Mouse (Mus musculus): ENCODE measurements around the gene Scaf1.

DNA sequence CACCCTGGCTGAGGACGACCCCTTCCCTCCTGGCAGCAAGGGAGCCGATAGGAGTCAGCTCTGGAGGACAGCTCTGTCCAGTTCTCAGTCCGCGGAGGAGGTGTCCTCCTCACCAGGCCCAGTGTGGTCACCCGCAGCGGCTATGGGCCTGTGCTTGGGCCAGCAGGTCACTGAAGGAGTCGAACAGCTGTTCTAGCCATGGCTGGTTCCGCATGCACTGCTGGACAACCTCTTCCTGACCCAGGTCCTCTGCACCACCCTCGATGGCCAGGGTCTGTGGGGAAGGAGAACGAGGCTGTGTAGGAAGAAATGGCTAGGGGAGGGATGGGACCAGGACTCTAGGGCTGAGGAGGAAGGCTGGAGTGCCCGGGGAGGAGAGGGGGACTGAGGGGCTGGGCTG lies 12.2 kb upstream of the Scaf1 start:
- no peak for TF ChIP-seq CTCF (IDR thresholded peaks at IDR 0.05; ENCODE audit: control insufficient read depth, insufficient read depth, insufficient replicate concordance, low read depth, low read length)
- TF ChIP-seq POLR2A (IDR thresholded peaks at IDR 0.05; ENCODE audit: control insufficient read depth, low read depth, low read length) = no peak

Data from testis, adult 2 months (tissue).